Mouse (Mus musculus) MEL (cell line): ENCODE measurements at regions not wholly inside any gene's neighbourhood (a gene's known extent, or its start where the extent isn't known, plus 50 kb on each side); places are given as distances from the start of the nearest gene placed in this dataset.

Experiments used
- DNase-seq: peaks from one replicate; pipeline ENCODE4 v3.0.0; 2011; ENCODE audit warnings: low read depth, low spot score
- H3K27ac ChIP-seq: 2 replicates; pipeline ENCODE4 v1.5.1; 2012; ENCODE audit warnings: low read depth, mild to moderate bottlenecking, control low read depth, low read length, moderate library complexity; ENCODE audit not compliant: control insufficient read depth
- H3K27me3 ChIP-seq, 2 experiments: fragments of 150-350 bp in 1 of 2; sonication (generic) in 1 of 2; 2 replicates each; pipeline ENCODE4 v1.6.1; 2012; ENCODE audit warnings: low read length in 2 of 2, mild to moderate bottlenecking in 2 of 2, improper control_type of control experiment in 1 of 2, moderate library complexity in 1 of 2; ENCODE audit not compliant: insufficient read depth in 2 of 2, control insufficient read depth in 1 of 2
- H3K36me3 ChIP-seq, 2 experiments: 2 replicates each; pipeline ENCODE4 v1.6.1; 2012 to 2014; ENCODE audit warnings: low read length in 2 of 2, improper control_type of control experiment in 1 of 2, inconsistent platforms in 1 of 2, mild to moderate bottlenecking in 1 of 2; ENCODE audit not compliant: insufficient read depth in 2 of 2, control insufficient read depth in 1 of 2
- H3K4me1 ChIP-seq, 2 experiments: fragments of 150-350 bp in 1 of 2; sonication (generic) in 1 of 2; 2 replicates each; pipeline ENCODE4 v1.6.1; 2012; ENCODE audit warnings: low read length in 2 of 2, improper control_type of control experiment in 1 of 2, mild to moderate bottlenecking in 1 of 2; ENCODE audit not compliant: insufficient read depth in 2 of 2, control insufficient read depth in 1 of 2
- H3K4me3 ChIP-seq, 2 experiments: fragments of 150-350 bp in 1 of 2; sonication (generic) in 1 of 2; 2 replicates each; pipeline ENCODE4 v1.5.1; 2012; ENCODE audit warnings: low read depth in 2 of 2, low read length in 2 of 2, mild to moderate bottlenecking in 2 of 2, moderate library complexity in 2 of 2, control low read depth in 1 of 2, improper control_type of control experiment in 1 of 2; ENCODE audit not compliant: control insufficient read depth in 1 of 2, insufficient read depth in 1 of 2
- H3K79me2 ChIP-seq: 2 replicates; pipeline ENCODE4 v1.6.1; 2012; ENCODE audit warnings: mild to moderate bottlenecking, low read length, moderate library complexity; ENCODE audit not compliant: control insufficient read depth, poor library complexity, insufficient read depth
- H3K9ac ChIP-seq: 2 replicates; pipeline ENCODE4 v1.6.1; 2012; ENCODE audit warnings: low read depth, mild to moderate bottlenecking, control low read depth, low read length, moderate library complexity; ENCODE audit not compliant: control insufficient read depth, poor library complexity, severe bottlenecking
- H3K9me3 ChIP-seq: fragments of 150-350 bp; sonication (generic); replicated peaks from 2 replicates; pipeline ENCODE4 v1.6.1; 2012; ENCODE audit warnings: mild to moderate bottlenecking, low read length, improper control_type of control experiment, moderate library complexity; ENCODE audit not compliant: insufficient read depth
- CHD1 ChIP-seq: IDR thresholded peaks from 2 replicates; pipeline ENCODE4 v1.6.1; 2012; ENCODE audit warnings: low read depth, mild to moderate bottlenecking, inconsistent platforms, low read length, improper control_type of control experiment
- CTCF ChIP-seq, 3 experiments: IDR thresholded peaks in 2 of 3; conservative IDR thresholded peaks in 1 of 3; 2 replicates each; pipeline ENCODE4 v1.5.1; 2011 to 2012; ENCODE audit warnings: low read length in 3 of 3, low read depth in 2 of 3, mild to moderate bottlenecking in 2 of 3, improper control_type of control experiment in 1 of 3, inconsistent platforms in 1 of 3, mixed read lengths in 1 of 3, moderate library complexity in 1 of 3; ENCODE audit not compliant: control insufficient read depth in 1 of 3, insufficient read depth in 1 of 3, poor library complexity in 1 of 3, severe bottlenecking in 1 of 3
- E2F4 ChIP-seq: IDR thresholded peaks from 2 replicates; pipeline ENCODE4 v1.6.1; 2011; ENCODE audit warnings: low read depth, low read length, improper control_type of control experiment, borderline replicate concordance
- EP300 ChIP-seq, 2 experiments: IDR thresholded peaks; 2 replicates each; pipeline ENCODE4 v1.6.1; 2011; ENCODE audit warnings: improper control_type of control experiment in 2 of 2, low read length in 2 of 2, low read depth in 1 of 2, mild to moderate bottlenecking in 1 of 2
- GABPA ChIP-seq: IDR thresholded peaks from 2 replicates; pipeline ENCODE4 v1.6.1; 2012; ENCODE audit warnings: low read depth, mild to moderate bottlenecking, inconsistent platforms, low read length, improper control_type of control experiment, moderate library complexity
- GATA1 ChIP-seq: IDR thresholded peaks from 2 replicates; pipeline ENCODE4 v1.6.1; 2011; ENCODE audit warnings: low read depth, low read length, improper control_type of control experiment
- HCFC1 ChIP-seq: IDR thresholded peaks from 2 replicates; pipeline ENCODE4 v1.6.1; 2012; ENCODE audit warnings: low read depth, mild to moderate bottlenecking, inconsistent platforms, low read length, improper control_type of control experiment, moderate library complexity
- JUND ChIP-seq: IDR thresholded peaks from 2 replicates; pipeline ENCODE4 v1.6.1; 2011; ENCODE audit warnings: low read depth, mild to moderate bottlenecking, improper control_type of control experiment, low read length
- KAT2A ChIP-seq: conservative IDR thresholded peaks from 2 replicates; pipeline ENCODE4 v1.6.1; 2012; ENCODE audit warnings: low read depth, low read length, improper control_type of control experiment, inconsistent platforms
- MAZ ChIP-seq: IDR thresholded peaks from 2 replicates; pipeline ENCODE4 v1.6.1; 2012; ENCODE audit warnings: low read depth, mild to moderate bottlenecking, inconsistent platforms, low read length, improper control_type of control experiment
- MXI1 ChIP-seq: IDR thresholded peaks from 2 replicates; pipeline ENCODE4 v1.6.1; 2011; ENCODE audit warnings: mild to moderate bottlenecking, low read depth, low read length, improper control_type of control experiment
- NELFE ChIP-seq: IDR thresholded peaks from 2 replicates; pipeline ENCODE4 v1.6.1; 2011; ENCODE audit warnings: low read depth, low read length, improper control_type of control experiment
- NRF1 ChIP-seq: IDR thresholded peaks from 2 replicates; pipeline ENCODE4 v1.6.1; 2014; ENCODE audit warnings: low read depth, mild to moderate bottlenecking, inconsistent platforms, low read length, improper control_type of control experiment, moderate library complexity; ENCODE audit not compliant: poor library complexity, insufficient read depth, severe bottlenecking
- POLR2A ChIP-seq, 2 experiments: IDR thresholded peaks; 2 replicates each; pipeline ENCODE4 v1.6.1; 2011 to 2012; ENCODE audit warnings: low read length in 2 of 2, mild to moderate bottlenecking in 2 of 2, control low read depth in 1 of 2, improper control_type of control experiment in 1 of 2, low read depth in 1 of 2, moderate library complexity in 1 of 2; ENCODE audit not compliant: control insufficient read depth in 1 of 2, insufficient read depth in 1 of 2, poor library complexity in 1 of 2
- POLR2AphosphoS5 ChIP-seq: IDR thresholded peaks from 2 replicates; pipeline ENCODE4 v1.6.1; 2012; ENCODE audit warnings: low read depth, borderline replicate concordance, mild to moderate bottlenecking, inconsistent platforms, low read length, moderate library complexity, mixed read lengths
- RAD21 ChIP-seq: IDR thresholded peaks from 2 replicates; pipeline ENCODE4 v1.6.1; 2011; ENCODE audit warnings: mild to moderate bottlenecking, low read depth, low read length, improper control_type of control experiment
- SMC3 ChIP-seq: IDR thresholded peaks from 2 replicates; pipeline ENCODE4 v1.6.1; 2011; ENCODE audit warnings: low read depth, low read length, improper control_type of control experiment
- TBP ChIP-seq: IDR thresholded peaks from 2 replicates; pipeline ENCODE4 v1.8.0; 2011; ENCODE audit warnings: low read depth, low read length, improper control_type of control experiment
- TCF12 ChIP-seq: IDR thresholded peaks from 2 replicates; pipeline ENCODE4 v1.6.1; 2014; ENCODE audit warnings: low read depth, mild to moderate bottlenecking, inconsistent platforms, low read length, improper control_type of control experiment, moderate library complexity
- UBTF ChIP-seq: IDR thresholded peaks from 2 replicates; pipeline ENCODE4 v1.6.1; 2012; ENCODE audit warnings: low read depth, mild to moderate bottlenecking, inconsistent platforms, low read length, improper control_type of control experiment, moderate library complexity, borderline replicate concordance; ENCODE audit not compliant: insufficient read depth
- ZC3H11A ChIP-seq: IDR thresholded peaks from 2 replicates; pipeline ENCODE4 v1.6.1; 2012; ENCODE audit warnings: low read depth, mild to moderate bottlenecking, inconsistent platforms, low read length, improper control_type of control experiment

DNA sequence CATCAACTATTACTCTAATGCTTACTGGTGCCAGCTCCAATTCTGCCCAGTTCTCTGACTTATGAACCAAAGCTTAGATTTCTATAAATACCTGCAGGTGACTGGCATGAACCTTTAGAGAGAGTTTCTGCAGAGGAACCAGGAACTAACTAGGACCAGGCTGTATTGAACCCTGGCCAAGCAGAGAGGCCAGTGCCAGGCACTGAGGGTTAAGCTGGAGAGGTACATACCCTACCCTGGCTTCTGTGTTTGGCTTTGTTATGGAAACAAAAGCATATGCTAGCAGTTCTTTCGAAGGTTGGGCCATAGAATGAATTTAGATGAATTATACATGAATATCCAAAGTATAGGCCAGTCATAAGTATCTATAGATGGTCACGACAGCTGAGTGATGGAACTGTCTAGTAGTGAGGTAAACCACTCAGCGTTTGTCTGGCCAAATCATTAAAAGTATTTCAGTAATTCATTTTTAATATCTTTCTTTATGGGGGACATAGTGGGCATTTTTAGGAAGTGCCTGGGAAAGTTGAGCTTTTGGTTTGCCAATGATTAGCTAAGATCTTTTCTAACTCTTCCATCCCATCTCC is 107.0 kb downstream of the Slc4a3 start:
- no peaks in the 10 kb centered on the region for H3K9me3 ChIP-seq
- no peak for TF ChIP-seq MAZ
- TF ChIP-seq KAT2A, result no peak
- no peak for TF ChIP-seq GATA1
- TF ChIP-seq CHD1, result no peak
- no peak for TF ChIP-seq NELFE
- TF ChIP-seq HCFC1, result no peak
- no peak for TF ChIP-seq MXI1
- no peak for TF ChIP-seq EP300 (IDR thresholded peaks at IDR 0.05; ENCODE audit: low read depth in 1 of 2, low read length in 2 of 2)
- no peak for TF ChIP-seq JUND
- no peak for TF ChIP-seq POLR2A (IDR thresholded peaks at IDR 0.05; ENCODE audit: control insufficient read depth in 1 of 2, insufficient read depth in 1 of 2, low read depth in 1 of 2, low read length in 2 of 2, poor library complexity in 1 of 2)
- no peaks in the 10 kb centered on the region for H3K79me2 ChIP-seq
- H3K36me3 ChIP-seq, result no peaks in the 10 kb centered on the region
- no peaks in the 10 kb centered on the region for H3K4me1 ChIP-seq
- no peak overlapping the region for H3K27ac ChIP-seq
- no peak overlapping the region for H3K9ac ChIP-seq
- no peak for DNase-seq
- no peak overlapping the region for H3K4me3 ChIP-seq
- H3K27me3 ChIP-seq, result no peaks in the 10 kb centered on the region

DNA sequence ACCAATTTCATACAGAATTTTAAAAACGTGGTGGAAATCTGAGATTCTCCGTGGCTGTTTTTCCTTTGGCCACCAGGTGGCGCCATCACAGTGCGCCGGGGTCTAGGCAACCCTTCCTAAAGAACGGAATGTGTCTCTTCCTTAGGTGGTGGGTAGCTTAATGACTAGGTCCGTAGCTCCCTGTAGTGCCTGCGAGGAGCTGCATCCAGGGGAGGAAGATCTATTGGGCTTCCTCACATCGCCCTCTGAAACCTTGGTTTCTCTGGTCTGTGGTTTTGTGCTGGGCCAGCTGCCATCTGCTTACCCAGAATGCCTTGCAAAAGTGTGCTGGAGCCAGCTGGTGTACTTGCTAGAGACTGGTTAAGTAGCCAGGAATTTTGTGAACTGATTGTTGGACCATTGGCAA is 107.6 kb downstream of the Slc4a3 start:
- no peak overlapping the region for H3K27ac ChIP-seq
- no peaks in the 10 kb centered on the region for H3K27me3 ChIP-seq
- H3K4me1 ChIP-seq, result no peaks in the 10 kb centered on the region
- no peaks in the 10 kb centered on the region for H3K36me3 ChIP-seq
- H3K9ac ChIP-seq, result no peak overlapping the region
- no peaks in the 10 kb centered on the region for H3K79me2 ChIP-seq
- TF ChIP-seq RAD21 (peak; percentile 22), JUND (no peak), SMC3 (peak; percentile 36), UBTF (no peak), POLR2AphosphoS5 (no peak), TCF12 (no peak), GABPA (no peak), ZC3H11A (no peak), CHD1 (no peak), TBP (no peak), E2F4 (no peak), NRF1 (no peak), CTCF (IDR thresholded peaks at IDR 0.05 in 2 of 3, conservative IDR thresholded peaks at IDR 0.05 in 1 of 3; ENCODE audit: control insufficient read depth in 1 of 3, insufficient read depth in 1 of 3, low read depth in 2 of 3, low read length in 3 of 3, poor library complexity in 1 of 3, severe bottlenecking in 1 of 3) (peak; percentile 55 to 82 (median 57))
- TF ChIP-seq, all 39 proteins: peak for 3
- H3K9me3 ChIP-seq, result no peaks in the 10 kb centered on the region
- H3K4me3 ChIP-seq, result no peak overlapping the region
- peak; percentile 13 for DNase-seq
